Mouse (Mus musculus): ENCODE measurements around the gene Abcc10. TPM values are rescaled to one million over a fixed set of nuclear protein-coding genes. Genes with fewer than 3 reads are reported as not detected.

Abcc10 gene
- polyA plus RNA-seq, 1 experiment from 2014 or later = 8.4 TPM

- no peak within 1 kb of the TSS for H3K27ac ChIP-seq (ENCODE audit: low read depth, low read length)
- ATAC-seq (ENCODE audit: insufficient read depth, low FRiP score, low TSS enrichment) = 0 out of 2 replicates have a peak, but pooled peaks have one; percentile 27
- whole genome bisulfite sequencing = under 1% methylated on average over 52 of the region's 86 CpGs
- no peaks in the 10 kb centered on the region for H3K9me3 ChIP-seq (ENCODE audit: control insufficient read depth, low read length)
- H3K4me1 ChIP-seq (ENCODE audit: control insufficient read depth, insufficient read depth, low read length) = peaks cover 6% of the 10 kb centered on the region; the same call in 1 of the 2 replicates
- peak within 1 kb of the TSS; percentile 47 for H3K4me3 ChIP-seq (ENCODE audit: low read depth, low read length)
- DNase-seq (ENCODE audit: low spot score) = no peak
- peak within 1 kb of the TSS; percentile 99 for H3K4me2 ChIP-seq (ENCODE audit: low read depth)
- H3K27me3 ChIP-seq (ENCODE audit: control insufficient read depth, insufficient read depth, low read length) = peaks cover 47% of the 10 kb centered on the region
- H3K36me3 ChIP-seq (ENCODE audit: control insufficient read depth, insufficient read depth, low read length) = no peaks in the 10 kb centered on the region
- H3K9ac ChIP-seq (ENCODE audit: low read length) = peak within 1 kb of the TSS; percentile 53
Measured at GRCm38 (mm10) chr17:46297364-46298219, 30.6 kb downstream of the Abcc10 start, which contains the start of gene Dlk2. TSS of gene Dlk2 (plus strand) at chr17:46297421.

- 9% methylated on average over 6 of the region's 6 CpGs for WGBS
- Histone ChIP-seq H3K36me3 (ENCODE audit: control insufficient read depth, insufficient read depth, low read length) (no peaks in the 10 kb centered on the region), H3K4me3 (ENCODE audit: low read depth, low read length) (peak overlapping the region; percentile 47), H3K27ac (ENCODE audit: low read depth, low read length) (no peak overlapping the region), H3K27me3 (ENCODE audit: control insufficient read depth, insufficient read depth, low read length) (peaks cover 47% of the 10 kb centered on the region), H3K4me1 (ENCODE audit: control insufficient read depth, insufficient read depth, low read length) (peaks cover 6% of the 10 kb centered on the region; the same call in 1 of the 2 replicates), H3K4me2 (ENCODE audit: low read depth) (peak overlapping the region; percentile 99), H3K9ac (ENCODE audit: low read length) (peak overlapping the region; percentile 53), H3K9me3 (ENCODE audit: control insufficient read depth, low read length) (no peaks in the 10 kb centered on the region)
- DNase-seq (ENCODE audit: low spot score) = no peak
- ATAC-seq (ENCODE audit: insufficient read depth, low FRiP score, low TSS enrichment) = no peak
Measured at GRCm38 (mm10) chr17:46297028-46297363, 31.2 kb downstream of the Abcc10 start.

GRCm38 (mm10) chr17:46296601-46297000 is 31.6 kb downstream of the Abcc10 start:
- no peak for DNase-seq (ENCODE audit: low spot score)
- Histone ChIP-seq H3K36me3 (ENCODE audit: control insufficient read depth, insufficient read depth, low read length) (no peaks in the 10 kb centered on the region), H3K9me3 (ENCODE audit: control insufficient read depth, low read length) (no peaks in the 10 kb centered on the region), H3K4me1 (ENCODE audit: control insufficient read depth, insufficient read depth, low read length) (peaks cover 6% of the 10 kb centered on the region; the same call in 1 of the 2 replicates), H3K27me3 (ENCODE audit: control insufficient read depth, insufficient read depth, low read length) (peaks cover 47% of the 10 kb centered on the region), H3K4me2 (ENCODE audit: low read depth) (no peak overlapping the region), H3K9ac (ENCODE audit: low read length) (no peak overlapping the region), H3K4me3 (ENCODE audit: low read depth, low read length) (no peak overlapping the region), H3K27ac (ENCODE audit: low read depth, low read length) (no peak overlapping the region)
- whole genome bisulfite sequencing = 55% methylated on average over 6 of the region's 6 CpGs
- ATAC-seq (ENCODE audit: insufficient read depth, low FRiP score, low TSS enrichment) = no peak

- no peaks in the 10 kb centered on the region for H3K9me3 ChIP-seq (ENCODE audit: control insufficient read depth, low read length)
- no peak for DNase-seq (ENCODE audit: low spot score)
- H3K4me1 ChIP-seq (ENCODE audit: control insufficient read depth, insufficient read depth, low read length) = peaks cover 3% of the 10 kb centered on the region; the same call in 1 of the 2 replicates
- H3K36me3 ChIP-seq (ENCODE audit: control insufficient read depth, insufficient read depth, low read length) = no peaks in the 10 kb centered on the region
- WGBS = 60% methylated on average over 11 of the region's 11 CpGs
- H3K4me3 ChIP-seq (ENCODE audit: low read depth, low read length) = no peak overlapping the region
- no peaks in the 10 kb centered on the region for H3K27me3 ChIP-seq (ENCODE audit: control insufficient read depth, insufficient read depth, low read length)
- 0 out of 2 replicates have a peak overlapping the region, but pooled peaks have one; percentile 11 for H3K9ac ChIP-seq (ENCODE audit: low read length)
- ATAC-seq (ENCODE audit: insufficient read depth, low FRiP score, low TSS enrichment) = no peak
- H3K4me2 ChIP-seq (ENCODE audit: low read depth) = no peak overlapping the region
- no peak overlapping the region for H3K27ac ChIP-seq (ENCODE audit: low read depth, low read length)
Measured at GRCm38 (mm10) chr17:46287678-46288095, 40.5 kb downstream of the Abcc10 start.

- Histone ChIP-seq H3K27ac (ENCODE audit: low read depth, low read length) (no peak overlapping the region), H3K9me3 (ENCODE audit: control insufficient read depth, low read length) (no peaks in the 10 kb centered on the region), H3K4me2 (ENCODE audit: low read depth) (no peak overlapping the region), H3K4me3 (ENCODE audit: low read depth, low read length) (no peak overlapping the region), H3K27me3 (ENCODE audit: control insufficient read depth, insufficient read depth, low read length) (no peaks in the 10 kb centered on the region), H3K9ac (ENCODE audit: low read length) (no peak overlapping the region), H3K4me1 (ENCODE audit: control insufficient read depth, insufficient read depth, low read length) (peaks cover 13% of the 10 kb centered on the region), H3K36me3 (ENCODE audit: control insufficient read depth, insufficient read depth, low read length) (no peaks in the 10 kb centered on the region)
- ATAC-seq (ENCODE audit: insufficient read depth, low FRiP score, low TSS enrichment) (no peak), DNase-seq (ENCODE audit: low spot score) (no peak)
- WGBS = 76% methylated on average over 6 of the region's 6 CpGs
Measured at GRCm38 (mm10) chr17:46285407-46285806, 42.7 kb downstream of the Abcc10 start.

- Histone ChIP-seq H3K4me3 (ENCODE audit: low read depth, low read length) (no peak overlapping the region), H3K9ac (ENCODE audit: low read length) (no peak overlapping the region), H3K36me3 (ENCODE audit: control insufficient read depth, insufficient read depth, low read length) (no peaks in the 10 kb centered on the region), H3K9me3 (ENCODE audit: control insufficient read depth, low read length) (no peaks in the 10 kb centered on the region), H3K4me1 (ENCODE audit: control insufficient read depth, insufficient read depth, low read length) (peaks cover 13% of the 10 kb centered on the region), H3K27ac (ENCODE audit: low read depth, low read length) (peak overlapping the region; percentile 53), H3K27me3 (ENCODE audit: control insufficient read depth, insufficient read depth, low read length) (no peaks in the 10 kb centered on the region), H3K4me2 (ENCODE audit: low read depth) (no peak overlapping the region)
- 21% methylated on average over 7 of the region's 7 CpGs for WGBS
- ATAC-seq (ENCODE audit: insufficient read depth, low FRiP score, low TSS enrichment) (no peak), DNase-seq (ENCODE audit: low spot score) (no peak)
Measured at GRCm38 (mm10) chr17:46284653-46285052, 43.5 kb downstream of the Abcc10 start.

- DNase-seq (ENCODE audit: low spot score) (no peak), ATAC-seq (ENCODE audit: insufficient read depth, low FRiP score, low TSS enrichment) (no peak)
- no peak overlapping the region for H3K9ac ChIP-seq (ENCODE audit: low read length)
- H3K27ac ChIP-seq (ENCODE audit: low read depth, low read length) = no peak overlapping the region
- no peaks in the 10 kb centered on the region for H3K36me3 ChIP-seq (ENCODE audit: control insufficient read depth, insufficient read depth, low read length)
- no peaks in the 10 kb centered on the region for H3K27me3 ChIP-seq (ENCODE audit: control insufficient read depth, insufficient read depth, low read length)
- WGBS = 81% methylated on average over 8 of the region's 8 CpGs
- H3K4me1 ChIP-seq (ENCODE audit: control insufficient read depth, insufficient read depth, low read length) = peaks cover 13% of the 10 kb centered on the region
- no peaks in the 10 kb centered on the region for H3K9me3 ChIP-seq (ENCODE audit: control insufficient read depth, low read length)
- no peak overlapping the region for H3K4me3 ChIP-seq (ENCODE audit: low read depth, low read length)
- no peak overlapping the region for H3K4me2 ChIP-seq (ENCODE audit: low read depth)
Measured at GRCm38 (mm10) chr17:46283911-46284310, 44.2 kb downstream of the Abcc10 start.

- DNase-seq (ENCODE audit: low spot score) (no peak), ATAC-seq (ENCODE audit: insufficient read depth, low FRiP score, low TSS enrichment) (peak; percentile 65; the same call in 1 of the 2 replicates)
- H3K4me1 ChIP-seq (ENCODE audit: control insufficient read depth, insufficient read depth, low read length) = peaks cover 13% of the 10 kb centered on the region
- H3K27me3 ChIP-seq (ENCODE audit: control insufficient read depth, insufficient read depth, low read length) = no peaks in the 10 kb centered on the region
- H3K4me3 ChIP-seq (ENCODE audit: low read depth, low read length) = peak overlapping the region; percentile 76
- peak overlapping the region; percentile 91 for H3K4me2 ChIP-seq (ENCODE audit: low read depth)
- WGBS = 29% methylated on average over 9 of the region's 9 CpGs
- no peaks in the 10 kb centered on the region for H3K9me3 ChIP-seq (ENCODE audit: control insufficient read depth, low read length)
- H3K9ac ChIP-seq (ENCODE audit: low read length) = no peak overlapping the region; the same call in 1 of the 2 replicates
- H3K27ac ChIP-seq (ENCODE audit: low read depth, low read length) = no peak overlapping the region
- H3K36me3 ChIP-seq (ENCODE audit: control insufficient read depth, insufficient read depth, low read length) = no peaks in the 10 kb centered on the region
Measured at GRCm38 (mm10) chr17:46283140-46283539, 45.0 kb downstream of the Abcc10 start.

Measured in neural tube, embryonic 11.5 days (tissue).